Mouse (Mus musculus) adrenal gland, postnatal 4 days (tissue): ENCODE results near the gene Ranbp2. TPM values are rescaled to one million over a fixed set of nuclear protein-coding genes. Genes with fewer than 3 reads are reported as not detected.
"Not testable (repeated sequence)": the region's sequence is repeated elsewhere in the genome, so short reads cannot be mapped to it uniquely, and the experiment has no call there.

ENCODE experiments used
- DNase-seq, 2 experiments: peaks; one replicate each; pipeline ENCODE4 v3.0.0; 2021 to 2022; ENCODE audit warnings: low spot score in 2 of 2, mixed read lengths in 2 of 2
- total RNA-seq, 2 experiments: library from RNA; stranded (reverse); gene quantifications; 2 replicates each; pipeline ENCODE4 v1.2.3; 2021

Gene Ranbp2
- total RNA-seq, 2 experiments from 2014 or later, result 69.2 to 80.6 TPM

GRCm38 (mm10) chr10:58495637-58496036 lies 48.9 kb downstream of the Ranbp2 start:
- no peak for DNase-seq

GRCm38 (mm10) chr10:58496732-58497131 lies 50.0 kb downstream of the Ranbp2 start:
- DNase-seq, result no peak

GRCm38 (mm10) chr10:58497320-58498284 lies 50.9 kb downstream of the Ranbp2 start, which contains the start of gene Ccdc138:
Gene Ccdc138, plus strand, starts transcription at chr10:58497948.
- peak; percentile 81 to 90 for DNase-seq

- DNase-seq, result no peak
Observed at GRCm38 (mm10) chr10:58498516-58498915, 51.8 kb downstream of the Ranbp2 start.

- DNase-seq, result no peak
Observed at GRCm38 (mm10) chr10:58529358-58529757, 82.6 kb downstream of the Ranbp2 start.

- no peak for DNase-seq
Observed at GRCm38 (mm10) chr10:58530896-58531790, 84.4 kb downstream of the Ranbp2 start.

- DNase-seq, result no peak
Observed at GRCm38 (mm10) chr10:58532177-58532576, 85.5 kb downstream of the Ranbp2 start.

- DNase-seq, result not testable (repeated sequence)
Observed at GRCm38 (mm10) chr10:58536276-58536675, 89.6 kb downstream of the Ranbp2 start.

- no peak for DNase-seq
Observed at GRCm38 (mm10) chr10:58540613-58541012, 93.9 kb downstream of the Ranbp2 start.

Other genes starting within 250 kb of the Ranbp2 start
- not detected for gene AW822073, start 222.0 kb upstream of the Ranbp2 start, total RNA-seq
- not detected for gene Duxf3, start 214.2 kb upstream of the Ranbp2 start, total RNA-seq
- not detected for gene Gm4981, start 210.2 kb upstream of the Ranbp2 start, total RNA-seq
- 10 to 100 TPM; 51.6 to 56.6 TPM for gene Gcc2, start 191.4 kb upstream of the Ranbp2 start, total RNA-seq
- gene Lims1, start 123.5 kb upstream of the Ranbp2 start, total RNA-seq, result 10 to 100 TPM; 78.3 to 80.1 TPM
- 1 to 10 TPM; 4.8 to 4.9 TPM for gene Ccdc138, start 51.0 kb downstream of the Ranbp2 start, total RNA-seq
- gene Edar, start 228.7 kb downstream of the Ranbp2 start, total RNA-seq, result under 1 TPM; 0.28 TPM